Mouse (Mus musculus): ENCODE results near the gene Gm28168. TPM values are rescaled to one million over a fixed set of nuclear protein-coding genes. Genes with fewer than 3 reads are reported as not detected.
"Not testable (repeated sequence)": the region's sequence is repeated elsewhere in the genome, so short reads cannot be mapped to it uniquely, and the experiment has no call there.

Gene Gm28168
- not detected in 2 replicates for total RNA-seq (2012; rRNA removed)
- not detected for polyA plus RNA-seq (2012; ENCODE audit: insufficient read depth in 1 of 2, insufficient read length in 2 of 2, low read depth in 1 of 2, low replicate concordance in 2 of 2, missing spikeins in 1 of 2)

DNA sequence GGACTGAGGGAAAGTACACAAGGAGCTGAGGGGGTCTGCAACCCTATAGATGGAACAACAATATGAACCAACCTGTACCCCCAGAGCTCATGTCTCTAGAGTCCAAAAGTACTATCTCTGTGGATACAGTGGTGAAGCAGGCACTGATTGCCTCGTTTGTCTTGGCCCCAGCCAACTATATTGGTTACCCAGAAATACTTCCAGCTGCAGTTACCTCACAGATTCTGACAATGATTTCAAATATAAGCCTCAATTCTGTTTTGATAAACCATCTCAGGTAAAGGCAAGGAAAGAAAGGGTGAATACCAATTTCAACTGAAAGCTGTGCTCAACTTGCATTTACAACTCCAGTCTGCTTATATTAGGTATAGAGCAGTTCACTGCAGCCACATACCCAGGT lies at the start of gene Gm28168:
TSS of gene Gm28168 (plus strand) at position 301 of the 400 bp plus-strand sequence.
- H3K4me3 ChIP-seq (ENCODE audit: control insufficient read depth in 1 of 2, insufficient read depth in 1 of 2, low read depth in 2 of 2, low read length in 2 of 2); H3K79me2 ChIP-seq (ENCODE audit: control insufficient read depth, insufficient read depth, low read length, poor library complexity); H3K36me3 ChIP-seq (ENCODE audit: control insufficient read depth in 1 of 2, insufficient read depth in 2 of 2, low read length in 2 of 2); H3K27ac ChIP-seq (ENCODE audit: control insufficient read depth, low read depth, low read length); H3K4me1 ChIP-seq (ENCODE audit: control insufficient read depth in 1 of 2, insufficient read depth in 2 of 2, low read length in 2 of 2); DNase-seq (ENCODE audit: low read depth, low spot score); H3K9me3 ChIP-seq (replicated peaks; ENCODE audit: insufficient read depth, low read length); H3K27me3 ChIP-seq (ENCODE audit: control insufficient read depth in 1 of 2, insufficient read depth in 2 of 2, low read length in 2 of 2); H3K9ac ChIP-seq (ENCODE audit: control insufficient read depth, low read depth, low read length, poor library complexity, severe bottlenecking): not testable (repeated sequence)

DNA sequence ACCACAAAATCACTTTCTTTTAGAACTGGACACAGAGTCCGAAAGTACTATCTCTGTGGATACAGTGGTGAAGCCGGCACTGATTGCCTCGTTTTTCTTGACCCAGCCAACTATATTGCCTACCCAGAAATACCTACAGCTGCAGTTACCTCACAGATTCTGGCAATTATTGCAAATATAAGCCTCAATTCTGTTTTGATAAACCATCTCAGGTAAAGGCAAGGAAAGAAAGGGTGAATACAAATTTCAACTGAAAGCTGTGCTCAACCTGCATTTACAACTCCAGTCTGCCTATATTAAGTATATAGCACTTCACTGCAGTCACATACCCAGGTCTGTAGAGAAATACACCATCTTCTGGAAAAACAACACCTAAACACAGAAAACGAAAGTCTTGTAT lies 37.8 kb downstream of the Gm28168 start, which contains the start of gene Gm7145:
TSS of gene Gm7145 (plus strand) at position 301 of the 400 bp plus-strand sequence.
- no peak for DNase-seq (ENCODE audit: low read depth, low spot score)
- Histone ChIP-seq H3K27ac (ENCODE audit: control insufficient read depth, low read depth, low read length) (no peak within 1 kb of the TSS), H3K27me3 (ENCODE audit: control insufficient read depth in 1 of 2, insufficient read depth in 2 of 2, low read length in 2 of 2) (no peaks in the 10 kb centered on the region), H3K9ac (ENCODE audit: control insufficient read depth, low read depth, low read length, poor library complexity, severe bottlenecking) (no peak within 1 kb of the TSS), H3K36me3 (ENCODE audit: control insufficient read depth in 1 of 2, insufficient read depth in 2 of 2, low read length in 2 of 2) (no peaks in the 10 kb centered on the region), H3K79me2 (ENCODE audit: control insufficient read depth, insufficient read depth, low read length, poor library complexity) (no peaks in the 10 kb centered on the region), H3K4me1 (ENCODE audit: control insufficient read depth in 1 of 2, insufficient read depth in 2 of 2, low read length in 2 of 2) (no peaks in the 10 kb centered on the region), H3K9me3 (replicated peaks; ENCODE audit: insufficient read depth, low read length) (no peaks in the 10 kb centered on the region), H3K4me3 (ENCODE audit: control insufficient read depth in 1 of 2, insufficient read depth in 1 of 2, low read depth in 2 of 2, low read length in 2 of 2) (no peak within 1 kb of the TSS)
- TF ChIP-seq MYB (IDR thresholded peaks at IDR 0.05; ENCODE audit: low read depth, low read length), result no peak
- TF ChIP-seq ETS1 (IDR thresholded peaks at IDR 0.05; ENCODE audit: low read depth, low read length), result no peak
- TF ChIP-seq BHLHE40 (IDR thresholded peaks at IDR 0.05; ENCODE audit: borderline replicate concordance, low read depth, low read length), result no peak
- TF ChIP-seq RAD21 (IDR thresholded peaks at IDR 0.05; ENCODE audit: low read depth, low read length), result no peak

Other genes starting within 250 kb of the Gm28168 start
- gene Gm28363, start 230.9 kb upstream of the Gm28168 start, total RNA-seq (2012; rRNA removed), result not detected in 2 replicates
- gene Gm28363, start 230.9 kb upstream of the Gm28168 start, polyA plus RNA-seq (2012; ENCODE audit: insufficient read depth in 1 of 2, insufficient read length in 2 of 2, low read depth in 1 of 2, low replicate concordance in 2 of 2, missing spikeins in 1 of 2), result not detected
- gene B020011L13Rik, start 146.9 kb upstream of the Gm28168 start, total RNA-seq (2012; rRNA removed), result not detected in 2 replicates
- gene B020011L13Rik, start 146.9 kb upstream of the Gm28168 start, polyA plus RNA-seq (2012; ENCODE audit: insufficient read depth in 1 of 2, insufficient read length in 2 of 2, low read depth in 1 of 2, low replicate concordance in 2 of 2, missing spikeins in 1 of 2), result not detected
- not detected in 2 replicates for gene Gm28360, start 97.9 kb upstream of the Gm28168 start, total RNA-seq (2012; rRNA removed)
- not detected for gene Gm28360, start 97.9 kb upstream of the Gm28168 start, polyA plus RNA-seq (2012; ENCODE audit: insufficient read depth in 1 of 2, insufficient read length in 2 of 2, low read depth in 1 of 2, low replicate concordance in 2 of 2, missing spikeins in 1 of 2)
- gene Gm7145, start 37.9 kb downstream of the Gm28168 start, total RNA-seq (2012; rRNA removed), result not detected in 2 replicates
- not detected for gene Gm7145, start 37.9 kb downstream of the Gm28168 start, polyA plus RNA-seq (2012; ENCODE audit: insufficient read depth in 1 of 2, insufficient read length in 2 of 2, low read depth in 1 of 2, low replicate concordance in 2 of 2, missing spikeins in 1 of 2)
- not detected in 2 replicates for gene Gm29106, start 248.5 kb downstream of the Gm28168 start, total RNA-seq (2012; rRNA removed)
- gene Gm29106, start 248.5 kb downstream of the Gm28168 start, polyA plus RNA-seq (2012; ENCODE audit: insufficient read depth in 1 of 2, insufficient read length in 2 of 2, low read depth in 1 of 2, low replicate concordance in 2 of 2, missing spikeins in 1 of 2), result under 1 TPM in 1 of 2 experiments, not detected in 1; 0.06 TPM

Measured in MEL (cell line).